Mouse (Mus musculus) megakaryocyte, embryonic 14.5 days (primary cell): ENCODE measurements around the gene Zcchc8.

Source experiments
- FLI1 ChIP-seq: IDR thresholded peaks from 2 replicates; pipeline ENCODE4 v1.6.1; 2012; ENCODE audit warnings: low read length, inconsistent platforms, mixed read lengths
- GATA1 ChIP-seq: IDR thresholded peaks from 3 replicates; pipeline ENCODE4 v1.6.1; 2012; ENCODE audit warnings: mixed read lengths, low read length, inconsistent platforms, borderline replicate concordance

DNA sequence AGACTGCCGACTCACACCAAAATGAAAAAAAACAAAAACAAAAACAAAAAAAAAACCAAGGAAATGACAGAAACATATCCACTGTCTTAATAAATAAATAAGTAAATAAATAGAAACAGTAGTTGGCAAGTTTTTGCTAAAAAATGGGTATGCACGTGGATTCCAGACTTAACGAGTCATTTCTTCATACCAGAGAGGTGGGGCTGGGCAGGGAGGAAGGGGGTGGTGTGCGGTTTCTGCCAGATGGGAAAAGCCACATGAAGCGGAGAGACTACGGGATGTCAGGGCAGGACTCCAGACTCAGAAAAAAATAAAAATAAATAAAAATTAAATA is 37.9 kb downstream of the Zcchc8 start:
- TF ChIP-seq GATA1 (no peak), FLI1 (no peak)
